Mouse (Mus musculus): ENCODE measurements around the gene Ksr2. TPM values are rescaled to one million over a fixed set of nuclear protein-coding genes. Genes with fewer than 3 reads are reported as not detected.

Ksr2 gene
- total RNA-seq, 2 experiments from 2014 or later: 33.2 to 35.2 TPM

Other genes with a start within 250 kb of the Ksr2 start
- gene Pebp1, start 126.4 kb upstream of the Ksr2 start, total RNA-seq (2021): 100 to 1,000 TPM; 712 to 741 TPM
- 1 to 10 TPM; 1.8 to 2.2 TPM for gene Vsig10, start 94.9 kb upstream of the Ksr2 start, total RNA-seq (2021)
- gene Wsb2, start 56.7 kb upstream of the Ksr2 start, total RNA-seq (2021): 100 to 1,000 TPM; 305 to 313 TPM
- 10 to 100 TPM; 13.0 to 18.8 TPM for gene Rfc5, start 25.0 kb upstream of the Ksr2 start, total RNA-seq (2021)

Measured in left cerebral cortex, adult 18-20 months (tissue).